Mouse (Mus musculus) liver, postnatal 0 days (tissue): ENCODE measurements around the gene Lyl1.

Experiments
- CTCF ChIP-seq: sonication (generic); IDR thresholded peaks from 2 replicates; pipeline ENCODE4 v1.5.1; 2016; ENCODE audit warnings: antibody characterized with exemption, low read depth
- EP300 ChIP-seq: IDR thresholded peaks from 2 replicates; pipeline ENCODE4 v1.6.1; 2016; ENCODE audit warnings: antibody characterized with exemption, low read depth, mild to moderate bottlenecking

- TF ChIP-seq CTCF (0 out of 2 replicates have a peak, but pooled peaks have one; percentile 9), EP300 (no peak)
Measured at GRCm38 (mm10) chr8:84661458-84661871, 39.8 kb upstream of the Lyl1 start.
